Mouse (Mus musculus) NIH3T3 (cell line): ENCODE results near the gene Clptm1.

Experiments
- DNase-seq: peaks from one replicate; pipeline ENCODE4 v3.0.0-alpha.2; 2012; ENCODE audit warnings: low read depth

Gene Clptm1

GRCm38 (mm10) chr7:19664955-19665841, at the start of gene Clptm1:
Gene Clptm1, minus strand, starts transcription at chr7:19665033.
- peak; percentile 98 for DNase-seq

- DNase-seq = no peak
These were observed 48.8 kb upstream of the Clptm1 start for GRCm38 (mm10) chr7:19713598-19713997.

GRCm38 (mm10) chr7:19713196-19713595, 48.4 kb upstream of the Clptm1 start:
- DNase-seq = peak; percentile 54

DNA sequence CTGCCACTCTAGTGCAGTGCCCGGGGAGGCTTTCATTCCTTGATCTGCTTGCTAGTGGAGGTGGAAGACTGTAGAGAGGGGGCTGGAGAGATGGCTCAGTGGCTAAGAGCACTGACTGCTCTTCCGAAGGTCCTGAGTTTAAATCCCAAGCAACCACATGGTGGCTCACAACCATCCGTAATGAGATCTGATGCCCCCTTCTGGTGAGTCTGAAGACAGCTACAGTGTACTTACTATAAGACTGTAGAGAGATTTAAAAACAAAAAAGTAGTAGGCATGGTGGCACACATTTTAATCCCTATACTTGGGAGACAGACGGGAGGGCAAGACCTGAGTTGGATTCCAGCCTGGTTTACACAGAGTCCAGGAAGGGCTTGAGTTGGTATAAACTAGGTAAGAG, 47.6 kb upstream of the Clptm1 start:
- peak; percentile 61 for DNase-seq

- no peak for DNase-seq
These were observed 45.8 kb upstream of the Clptm1 start for GRCm38 (mm10) chr7:19710650-19711049.

- no peak for DNase-seq
These were observed 40.4 kb upstream of the Clptm1 start for GRCm38 (mm10) chr7:19705271-19705670.

- no peak for DNase-seq
These were observed 39.6 kb upstream of the Clptm1 start for GRCm38 (mm10) chr7:19704475-19704874.

DNA sequence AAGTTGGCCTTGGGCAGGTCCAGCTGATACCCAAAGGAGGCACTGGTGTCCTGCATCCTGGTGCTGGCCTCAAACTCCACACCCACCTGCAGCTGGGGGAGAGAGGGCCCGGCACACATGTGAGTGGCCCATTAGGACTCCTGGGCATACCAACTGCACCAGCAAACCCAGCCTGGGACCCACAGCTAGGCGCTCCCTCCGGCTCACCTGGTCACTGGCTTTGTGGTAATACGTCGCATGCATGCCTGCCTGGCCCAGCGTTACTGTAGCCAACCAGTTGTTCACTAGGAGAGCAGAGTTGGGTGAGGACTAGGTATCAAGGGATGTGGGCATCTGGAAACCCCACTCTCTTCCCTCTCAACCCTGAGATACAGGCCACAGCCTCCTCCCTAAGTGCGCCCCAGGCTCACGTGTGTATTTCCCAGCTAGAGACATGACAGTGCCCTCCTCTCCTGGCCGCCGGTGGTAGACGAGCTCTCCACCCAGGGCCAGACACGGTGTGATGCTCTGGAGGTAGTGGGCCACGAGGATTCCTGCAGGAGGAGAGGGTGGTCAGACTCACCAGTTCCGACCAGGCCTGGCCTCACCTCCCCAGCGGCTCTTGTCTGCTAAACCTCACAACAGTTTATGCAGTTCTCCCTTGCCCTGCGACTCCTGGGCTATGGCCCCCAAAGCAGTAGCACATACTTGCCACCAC, 38.2 kb upstream of the Clptm1 start:
- no peak for DNase-seq

DNA sequence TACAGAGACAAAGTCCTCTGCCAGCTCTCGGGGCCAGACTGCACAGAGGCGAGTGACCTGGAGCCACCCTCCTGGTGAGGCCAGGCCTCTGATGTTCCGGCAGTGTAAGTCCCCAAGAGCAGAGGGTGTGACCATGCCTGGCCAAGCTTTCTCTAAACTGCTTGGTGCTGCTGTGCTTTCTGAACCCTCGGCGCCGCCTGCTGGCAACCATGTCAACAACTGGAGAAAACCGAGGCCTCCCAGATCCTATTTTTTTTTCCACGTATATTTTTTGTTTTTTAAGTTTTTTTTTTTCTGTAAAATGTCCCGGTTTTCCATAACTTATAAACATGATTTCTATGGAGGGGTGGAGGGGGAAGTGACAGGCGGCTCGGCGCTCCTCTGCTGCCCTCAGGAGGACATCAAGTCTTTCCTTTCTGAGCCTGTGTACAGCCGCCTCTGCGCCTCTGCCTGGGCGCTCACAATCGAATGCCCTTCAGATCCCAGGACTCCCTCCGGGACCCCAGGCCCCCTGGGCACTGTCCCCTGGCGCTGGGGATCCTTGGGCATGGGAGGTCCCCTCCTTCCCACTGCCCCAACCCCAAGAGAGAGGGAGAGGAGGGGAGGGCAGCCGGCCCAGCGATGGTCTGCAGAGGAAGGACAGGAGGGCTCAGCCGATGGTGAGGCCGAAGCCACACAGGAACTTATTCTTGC, 36.4 kb upstream of the Clptm1 start:
- DNase-seq = peak; percentile 87

- DNase-seq = no peak
These were observed 35.7 kb upstream of the Clptm1 start for GRCm38 (mm10) chr7:19700299-19701068.

- no peak for DNase-seq
These were observed 35.0 kb upstream of the Clptm1 start for GRCm38 (mm10) chr7:19699827-19700148.

DNA sequence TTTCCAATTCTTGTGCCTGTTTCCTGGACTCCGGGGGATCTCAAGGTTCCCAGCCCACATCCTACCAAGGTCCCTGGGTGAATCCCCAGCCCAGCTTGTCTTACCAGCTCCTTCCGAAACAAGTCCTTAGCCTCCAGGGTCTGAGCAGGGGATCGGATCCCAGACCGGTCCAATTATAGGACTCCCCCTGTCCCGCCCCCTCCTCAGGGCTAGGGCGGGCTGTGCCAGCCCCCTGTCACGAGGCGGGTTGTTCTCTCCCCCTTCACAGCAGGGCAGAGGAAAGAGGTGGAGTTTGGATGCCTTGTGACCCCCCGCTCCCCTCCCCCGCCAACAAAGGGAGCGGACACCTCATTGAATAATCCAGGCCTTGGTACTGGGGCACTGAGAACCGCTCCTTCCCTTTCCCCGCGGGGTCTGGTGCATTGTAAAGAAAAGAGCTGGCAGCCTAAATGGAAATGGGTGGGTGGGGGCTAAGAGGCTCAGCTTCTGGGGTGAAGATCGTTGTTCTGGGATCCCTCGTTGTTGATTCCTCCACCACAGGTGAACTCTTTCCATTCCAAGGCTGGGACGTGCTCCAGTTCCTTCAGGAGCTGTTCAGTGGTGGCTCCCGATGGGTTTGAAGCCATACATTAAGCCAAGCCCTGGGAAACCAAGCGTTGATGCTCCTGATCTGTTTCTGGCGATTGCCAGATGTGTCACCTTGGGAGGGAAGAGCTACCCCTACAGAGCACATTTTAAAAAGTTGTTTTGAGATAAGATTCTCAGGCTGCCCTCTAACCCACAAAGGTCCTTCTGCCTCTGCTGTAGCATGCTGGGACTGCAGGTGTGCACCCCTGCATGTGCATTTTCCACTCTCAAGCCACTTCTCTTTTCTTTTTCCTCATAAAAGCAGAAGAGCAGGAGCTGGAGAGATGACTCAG, 34.3 kb upstream of the Clptm1 start, which contains the start of gene Apoe:
Gene Apoe (minus strand): TSS at position 282 of the 920 bp plus-strand sequence.
- no peak for DNase-seq

- no peak for DNase-seq
These were observed 33.4 kb upstream of the Clptm1 start for GRCm38 (mm10) chr7:19697949-19698906.

DNA sequence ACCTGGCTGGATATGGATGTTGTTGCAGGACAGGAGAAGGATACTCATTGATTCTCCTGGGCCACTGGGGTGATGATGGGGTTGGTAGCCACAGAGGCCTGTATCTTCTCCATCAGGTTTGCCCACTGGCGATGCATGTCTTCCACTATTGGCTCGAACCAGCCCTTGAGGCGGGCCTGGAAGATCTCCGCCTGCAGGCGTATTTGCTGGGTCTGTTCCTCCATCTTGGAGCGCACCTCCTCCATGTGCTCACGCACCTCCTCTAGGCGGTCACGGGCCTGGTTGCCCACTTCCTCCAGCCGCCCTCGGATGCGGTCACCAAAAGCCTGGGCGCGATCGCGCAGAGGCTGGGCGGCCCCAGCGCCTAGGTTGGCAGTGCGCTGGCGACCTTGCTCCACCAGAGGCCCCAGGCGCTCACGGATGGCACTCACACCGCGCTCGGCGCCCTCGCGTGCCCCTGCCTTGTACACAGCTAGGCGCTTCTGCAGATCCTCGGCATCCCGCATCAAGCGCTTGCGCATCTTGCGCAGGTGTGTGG, 31.6 kb upstream of the Clptm1 start:
- no peak for DNase-seq

DNA sequence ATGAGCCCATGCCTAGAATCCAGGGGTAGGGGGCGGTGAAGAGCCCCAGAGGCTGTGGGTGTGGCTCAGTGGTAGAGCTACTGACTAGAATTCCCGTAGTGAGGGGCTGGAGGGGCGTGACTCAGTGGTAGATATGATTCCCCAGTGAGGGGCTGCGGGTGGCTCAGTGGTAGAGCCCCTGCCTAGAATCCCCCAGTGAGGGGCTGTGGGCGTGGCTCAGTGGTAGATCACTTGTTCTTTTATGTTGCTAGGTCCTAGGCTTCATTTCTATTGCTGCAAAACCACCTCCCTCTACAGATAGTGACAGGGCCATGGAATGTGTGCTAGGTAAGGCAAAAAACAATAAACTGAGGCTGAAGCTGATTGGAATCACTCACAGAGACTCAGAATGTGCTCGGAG, 31.0 kb upstream of the Clptm1 start:
- no peak for DNase-seq

- DNase-seq = no peak
These were observed 30.4 kb upstream of the Clptm1 start for GRCm38 (mm10) chr7:19695213-19695594.

- DNase-seq = peak; percentile 21
These were observed 29.7 kb upstream of the Clptm1 start for GRCm38 (mm10) chr7:19694336-19695212.

GRCm38 (mm10) chr7:19693421-19693820, 28.6 kb upstream of the Clptm1 start:
- peak; percentile 69 for DNase-seq
